Mouse (Mus musculus) myocyte (in vitro differentiated cells): Measurements from ENCODE around the gene Rpa2.

ENCODE experiments used
- E2F4 ChIP-seq: IDR thresholded peaks from one replicate; pipeline ENCODE4 v1.6.1; 2011; ENCODE audit warnings: mild to moderate bottlenecking, control low read depth, moderate library complexity; ENCODE audit not compliant: insufficient read depth
- MAX ChIP-seq: IDR thresholded peaks from one replicate; pipeline ENCODE4 v1.6.1; 2011; ENCODE audit warnings: low read depth, mild to moderate bottlenecking, control low read depth
- MYOD1 ChIP-seq, 3 experiments: IDR thresholded peaks; one replicate each; pipeline ENCODE4 v1.6.1; 2011; ENCODE audit warnings: control low read depth in 2 of 3, low read depth in 2 of 3, mild to moderate bottlenecking in 2 of 3, moderate library complexity in 1 of 3; ENCODE audit not compliant: insufficient read length in 2 of 3, control insufficient read depth in 1 of 3
- POLR2A ChIP-seq: IDR thresholded peaks from one replicate; pipeline ENCODE4 v1.6.1; 2011; ENCODE audit warnings: low read depth, mild to moderate bottlenecking, control low read depth, moderate library complexity; ENCODE audit not compliant: insufficient read length
- POLR2AphosphoS2 ChIP-seq: IDR thresholded peaks from one replicate; pipeline ENCODE4 v1.6.1; 2011; ENCODE audit warnings: low read depth, control low read depth; ENCODE audit not compliant: insufficient read length
- REST ChIP-seq: IDR thresholded peaks from one replicate; pipeline ENCODE4 v1.6.1; 2011; ENCODE audit warnings: mild to moderate bottlenecking, control low read depth, moderate library complexity; ENCODE audit not compliant: insufficient read depth, insufficient read length
- TCF12 ChIP-seq: IDR thresholded peaks from one replicate; pipeline ENCODE4 v1.6.1; 2011; ENCODE audit warnings: mild to moderate bottlenecking, control low read depth; ENCODE audit not compliant: poor library complexity, insufficient read depth, severe bottlenecking
- USF1 ChIP-seq: IDR thresholded peaks from one replicate; pipeline ENCODE4 v1.6.1; 2011; ENCODE audit warnings: low read depth, mild to moderate bottlenecking, control low read depth, moderate library complexity

DNA sequence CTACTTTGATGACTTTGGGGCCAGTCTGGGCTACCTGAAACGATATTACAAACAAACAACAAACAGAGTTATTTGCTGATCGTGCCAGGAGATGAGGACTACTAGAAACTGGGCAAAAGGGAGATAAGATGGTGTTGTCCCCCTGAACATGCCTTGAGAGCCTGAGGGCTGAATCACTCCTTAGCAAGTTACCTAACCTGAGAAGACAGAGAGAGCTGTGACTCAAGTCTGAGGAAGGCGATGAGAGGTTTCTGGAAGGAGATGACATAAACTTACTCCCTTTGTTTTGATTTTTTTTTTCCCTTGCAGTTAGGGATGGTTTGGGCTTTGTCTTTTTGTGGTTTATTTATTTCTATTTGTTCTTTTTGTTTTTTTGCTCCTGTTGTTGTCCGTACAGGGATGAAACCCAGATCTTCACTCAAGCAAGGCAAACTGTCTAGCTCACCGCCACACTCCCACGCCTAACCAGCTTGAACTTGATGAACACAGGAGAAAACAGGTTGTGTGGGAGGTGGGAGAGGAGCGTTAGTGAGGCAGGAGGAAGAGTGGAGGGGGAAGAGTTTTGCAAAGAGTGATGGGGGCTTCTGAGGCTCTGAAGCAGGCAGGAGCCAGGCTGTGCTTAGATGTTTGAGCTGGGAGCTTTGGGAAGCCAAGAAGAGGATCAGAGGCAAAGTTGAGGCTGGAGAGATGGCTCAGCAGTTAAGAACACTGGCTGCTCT is 10.3 kb upstream of the Rpa2 start:
- TF ChIP-seq MYOD1 (IDR thresholded peaks at IDR 0.05; ENCODE audit: control insufficient read depth in 1 of 3, insufficient read length in 2 of 3, low read depth in 2 of 3): no peak
- TF ChIP-seq MAX: no peak
- TF ChIP-seq POLR2A: no peak
- TF ChIP-seq USF1: no peak
- no peak for TF ChIP-seq REST
- no peak for TF ChIP-seq E2F4
- no peak for TF ChIP-seq POLR2AphosphoS2
- no peak for TF ChIP-seq TCF12
